Mouse (Mus musculus): Measurements from ENCODE around the gene Dlg2. TPM values are rescaled to one million over a fixed set of nuclear protein-coding genes. Genes with fewer than 3 reads are reported as not detected.

Gene Dlg2
- polyA plus RNA-seq, 1 experiment: 0.01 TPM

- H3K27me3 ChIP-seq (ENCODE audit: control insufficient read depth, insufficient read depth, insufficient read length): no peaks in the 10 kb centered on the region
- no peaks in the 10 kb centered on the region for H3K79me2 ChIP-seq (ENCODE audit: control insufficient read depth, insufficient read depth)
- H3ac ChIP-seq (ENCODE audit: control insufficient read depth, insufficient read length, low read depth): no peak overlapping the region
- TF ChIP-seq USF1 (IDR thresholded peaks at IDR 0.05; ENCODE audit: low read depth) (no peak), CEBPB (IDR thresholded peaks at IDR 0.05; ENCODE audit: low read depth) (peak; percentile 54)
- H3K36me3 ChIP-seq (ENCODE audit: control insufficient read depth, insufficient read depth): no peaks in the 10 kb centered on the region
- H3K4me3 ChIP-seq (ENCODE audit: insufficient read depth, poor library complexity, severe bottlenecking): no peak overlapping the region
- no peaks in the 10 kb centered on the region for H3K79me3 ChIP-seq (ENCODE audit: low read depth)
Measured at GRCm38 (mm10) chr7:91432563-91432962, 956.1 kb downstream of the Dlg2 start.

GRCm38 (mm10) chr7:91434739-91435138, 958.3 kb downstream of the Dlg2 start:
- H3K79me3 ChIP-seq (ENCODE audit: low read depth): no peaks in the 10 kb centered on the region
- H3K36me3 ChIP-seq (ENCODE audit: control insufficient read depth, insufficient read depth): no peaks in the 10 kb centered on the region
- no peak overlapping the region for H3ac ChIP-seq (ENCODE audit: control insufficient read depth, insufficient read length, low read depth)
- no peak for TF ChIP-seq USF1 (IDR thresholded peaks at IDR 0.05; ENCODE audit: low read depth)
- H3K4me3 ChIP-seq (ENCODE audit: insufficient read depth, poor library complexity, severe bottlenecking): no peak overlapping the region
- H3K79me2 ChIP-seq (ENCODE audit: control insufficient read depth, insufficient read depth): no peaks in the 10 kb centered on the region
- no peaks in the 10 kb centered on the region for H3K27me3 ChIP-seq (ENCODE audit: control insufficient read depth, insufficient read depth, insufficient read length)

- Histone ChIP-seq H3K27me3 (ENCODE audit: control insufficient read depth, insufficient read depth, insufficient read length) (no peaks in the 10 kb centered on the region), H3K4me3 (ENCODE audit: insufficient read depth, poor library complexity, severe bottlenecking) (no peak overlapping the region)
Measured at GRCm38 (mm10) chr7:91440326-91440725, 963.9 kb downstream of the Dlg2 start.

GRCm38 (mm10) chr7:91442447-91443376, 966.2 kb downstream of the Dlg2 start:
- TF ChIP-seq MAX (IDR thresholded peaks at IDR 0.05) (no peak), MYOD1 (IDR thresholded peaks at IDR 0.05; ENCODE audit: control insufficient read depth, insufficient read length, low read depth) (no peak), MYOG (IDR thresholded peaks at IDR 0.05; ENCODE audit: control insufficient read depth, extremely low read depth, insufficient read length) (no peak), FOSL1 (IDR thresholded peaks at IDR 0.05; ENCODE audit: insufficient read depth, low read length, poor library complexity, severe bottlenecking) (no peak), USF1 (IDR thresholded peaks at IDR 0.05; ENCODE audit: low read depth) (no peak), CTCF (IDR thresholded peaks at IDR 0.05; ENCODE audit: control insufficient read depth, insufficient read depth, insufficient read length) (no peak), CEBPB (IDR thresholded peaks at IDR 0.05; ENCODE audit: low read depth) (no peak)
- Histone ChIP-seq H3K79me2 (ENCODE audit: control insufficient read depth, insufficient read depth) (no peaks in the 10 kb centered on the region), H3K79me3 (ENCODE audit: low read depth) (no peaks in the 10 kb centered on the region), H3K27me3 (ENCODE audit: control insufficient read depth, insufficient read depth, insufficient read length) (no peaks in the 10 kb centered on the region), H3ac (ENCODE audit: control insufficient read depth, insufficient read length, low read depth) (no peak overlapping the region), H3K4me3 (ENCODE audit: insufficient read depth, poor library complexity, severe bottlenecking) (no peak overlapping the region), H3K36me3 (ENCODE audit: control insufficient read depth, insufficient read depth) (no peaks in the 10 kb centered on the region)

More at GRCm38 (mm10) chr7:91440326-91440725, 963.9 kb downstream of the Dlg2 start:
- Histone ChIP-seq H3K79me3 (ENCODE audit: low read depth) (no peaks in the 10 kb centered on the region), H3K36me3 (ENCODE audit: control insufficient read depth, insufficient read depth) (no peaks in the 10 kb centered on the region), H3K79me2 (ENCODE audit: control insufficient read depth, insufficient read depth) (no peaks in the 10 kb centered on the region), H3ac (ENCODE audit: control insufficient read depth, insufficient read length, low read depth) (no peak overlapping the region)
- TF ChIP-seq FOSL1 (IDR thresholded peaks at IDR 0.05; ENCODE audit: insufficient read depth, low read length, poor library complexity, severe bottlenecking) (no peak), MYOG (IDR thresholded peaks at IDR 0.05; ENCODE audit: control insufficient read depth, extremely low read depth, insufficient read length) (no peak), MAX (IDR thresholded peaks at IDR 0.05) (no peak), CEBPB (IDR thresholded peaks at IDR 0.05; ENCODE audit: low read depth) (no peak), USF1 (IDR thresholded peaks at IDR 0.05; ENCODE audit: low read depth) (no peak), MYOD1 (IDR thresholded peaks at IDR 0.05; ENCODE audit: control insufficient read depth, insufficient read length, low read depth) (no peak), CTCF (IDR thresholded peaks at IDR 0.05; ENCODE audit: control insufficient read depth, insufficient read depth, insufficient read length) (no peak)

GRCm38 (mm10) chr7:91443377-91443714, 966.9 kb downstream of the Dlg2 start:
- H3ac ChIP-seq (ENCODE audit: control insufficient read depth, insufficient read length, low read depth): no peak overlapping the region
- H3K79me3 ChIP-seq (ENCODE audit: low read depth): no peaks in the 10 kb centered on the region
- no peaks in the 10 kb centered on the region for H3K36me3 ChIP-seq (ENCODE audit: control insufficient read depth, insufficient read depth)
- no peaks in the 10 kb centered on the region for H3K79me2 ChIP-seq (ENCODE audit: control insufficient read depth, insufficient read depth)
- no peaks in the 10 kb centered on the region for H3K27me3 ChIP-seq (ENCODE audit: control insufficient read depth, insufficient read depth, insufficient read length)
- TF ChIP-seq MYOG (IDR thresholded peaks at IDR 0.05; ENCODE audit: control insufficient read depth, extremely low read depth, insufficient read length) (no peak), USF1 (IDR thresholded peaks at IDR 0.05; ENCODE audit: low read depth) (no peak), FOSL1 (IDR thresholded peaks at IDR 0.05; ENCODE audit: insufficient read depth, low read length, poor library complexity, severe bottlenecking) (no peak), MAX (IDR thresholded peaks at IDR 0.05) (no peak), CEBPB (IDR thresholded peaks at IDR 0.05; ENCODE audit: low read depth) (no peak), CTCF (IDR thresholded peaks at IDR 0.05; ENCODE audit: control insufficient read depth, insufficient read depth, insufficient read length) (no peak), MYOD1 (IDR thresholded peaks at IDR 0.05; ENCODE audit: control insufficient read depth, insufficient read length, low read depth) (no peak)
- H3K4me3 ChIP-seq (ENCODE audit: insufficient read depth, poor library complexity, severe bottlenecking): no peak overlapping the region

GRCm38 (mm10) chr7:91443913-91444312, 967.4 kb downstream of the Dlg2 start:
- Histone ChIP-seq H3K4me3 (ENCODE audit: insufficient read depth, poor library complexity, severe bottlenecking) (no peak overlapping the region), H3K79me2 (ENCODE audit: control insufficient read depth, insufficient read depth) (no peaks in the 10 kb centered on the region), H3K79me3 (ENCODE audit: low read depth) (no peaks in the 10 kb centered on the region), H3K36me3 (ENCODE audit: control insufficient read depth, insufficient read depth) (no peaks in the 10 kb centered on the region), H3K27me3 (ENCODE audit: control insufficient read depth, insufficient read depth, insufficient read length) (no peaks in the 10 kb centered on the region), H3ac (ENCODE audit: control insufficient read depth, insufficient read length, low read depth) (no peak overlapping the region)
- TF ChIP-seq MAX (IDR thresholded peaks at IDR 0.05) (no peak), MYOG (IDR thresholded peaks at IDR 0.05; ENCODE audit: control insufficient read depth, extremely low read depth, insufficient read length) (no peak), USF1 (IDR thresholded peaks at IDR 0.05; ENCODE audit: low read depth) (no peak), FOSL1 (IDR thresholded peaks at IDR 0.05; ENCODE audit: insufficient read depth, low read length, poor library complexity, severe bottlenecking) (no peak), MYOD1 (IDR thresholded peaks at IDR 0.05; ENCODE audit: control insufficient read depth, insufficient read length, low read depth) (no peak), CEBPB (IDR thresholded peaks at IDR 0.05; ENCODE audit: low read depth) (no peak), CTCF (IDR thresholded peaks at IDR 0.05; ENCODE audit: control insufficient read depth, insufficient read depth, insufficient read length) (no peak)

All from C2C12 (cell line).